Mouse (Mus musculus): ENCODE data around the gene Aph1c. TPM values are rescaled to one million over a fixed set of nuclear protein-coding genes. Genes with fewer than 3 reads are reported as not detected.

Gene Aph1c
- total and polyA plus RNA-seq, 2 experiments, result 0.43 to 0.65 TPM

DNA sequence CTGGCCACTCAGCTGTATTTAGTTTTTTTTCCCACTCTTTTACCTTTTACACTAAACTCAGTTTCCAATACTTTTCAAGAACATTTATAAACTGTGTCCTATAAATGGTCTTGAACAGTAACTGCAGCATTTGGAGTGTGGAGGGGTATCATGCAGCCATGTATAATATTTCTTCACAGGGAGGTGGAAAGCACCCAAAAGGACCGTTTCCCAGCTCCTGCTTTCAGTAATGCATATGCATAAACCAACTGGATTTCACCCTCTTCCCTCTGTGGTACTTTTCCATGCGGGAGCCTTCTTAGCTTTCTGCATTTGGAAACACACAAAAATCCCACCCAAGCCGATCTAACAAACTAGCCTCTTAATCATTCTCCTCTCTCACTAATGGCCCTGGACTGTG, 30.2 kb upstream of the Aph1c start:
- H3K9ac ChIP-seq (ENCODE audit: low read depth, low read length), result no peak overlapping the region
- no peaks in the 10 kb centered on the region for H3K27me3 ChIP-seq (ENCODE audit: control insufficient read depth, insufficient read depth, low read length)
- WGBS, result 85% methylated on average over 3 of the region's 3 CpGs
- DNase-seq (ENCODE audit: extremely low read depth, low read depth, low spot score), result no peak
- no peaks in the 10 kb centered on the region for H3K79me2 ChIP-seq (ENCODE audit: control insufficient read depth, insufficient read depth, low read length)
- no peak overlapping the region for H3K4me3 ChIP-seq (ENCODE audit: insufficient read depth, low read depth, low read length)
- no peaks in the 10 kb centered on the region for H3K4me1 ChIP-seq (ENCODE audit: control insufficient read depth, insufficient read depth, low read length)
- TF ChIP-seq POLR2A (IDR thresholded peaks at IDR 0.05; ENCODE audit: extremely low read depth, insufficient read depth, low read length) (no peak), CTCF (IDR thresholded peaks at IDR 0.05; ENCODE audit: low read depth, low read length) (no peak)
- no peak overlapping the region for H3K27ac ChIP-seq (replicated peaks; ENCODE audit: insufficient read depth, low read depth, low read length)
- peaks cover 2% of the 10 kb centered on the region; the same call in 1 of the 2 replicates for H3K36me3 ChIP-seq (ENCODE audit: control insufficient read depth, insufficient read depth, low read length)

DNA sequence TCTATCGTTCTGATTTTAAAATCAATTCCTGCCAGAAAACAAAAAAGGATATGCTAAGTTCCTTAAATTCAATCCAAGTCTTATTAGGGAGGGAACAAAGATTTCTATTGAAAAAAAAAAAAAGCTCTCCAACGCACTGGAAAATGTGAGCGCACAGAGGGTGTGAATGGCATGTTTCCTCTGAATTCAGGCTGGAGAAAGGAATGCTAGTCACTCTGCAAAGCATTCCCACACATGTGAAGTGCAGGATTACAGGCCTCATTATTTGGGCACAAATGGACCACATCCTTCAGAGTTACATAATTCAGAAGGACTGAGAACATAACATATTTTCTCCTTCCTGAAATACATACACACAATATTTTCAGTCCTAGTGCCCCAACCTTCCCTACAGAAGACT, 28.9 kb upstream of the Aph1c start:
- no peak for DNase-seq (ENCODE audit: extremely low read depth, low read depth, low spot score)
- WGBS, result 79% methylated on average over 3 of the region's 3 CpGs
- no peaks in the 10 kb centered on the region for H3K4me1 ChIP-seq (ENCODE audit: control insufficient read depth, insufficient read depth, low read length)
- no peaks in the 10 kb centered on the region for H3K27me3 ChIP-seq (ENCODE audit: control insufficient read depth, insufficient read depth, low read length)
- H3K79me2 ChIP-seq (ENCODE audit: control insufficient read depth, insufficient read depth, low read length), result no peaks in the 10 kb centered on the region
- H3K9ac ChIP-seq (ENCODE audit: low read depth, low read length), result no peak overlapping the region
- no peak overlapping the region for H3K27ac ChIP-seq (replicated peaks; ENCODE audit: insufficient read depth, low read depth, low read length)
- peaks cover 2% of the 10 kb centered on the region; the same call in 1 of the 2 replicates for H3K36me3 ChIP-seq (ENCODE audit: control insufficient read depth, insufficient read depth, low read length)
- no peak for TF ChIP-seq POLR2A (IDR thresholded peaks at IDR 0.05; ENCODE audit: extremely low read depth, insufficient read depth, low read length)
- no peak for TF ChIP-seq CTCF (IDR thresholded peaks at IDR 0.05; ENCODE audit: low read depth, low read length)
- H3K4me3 ChIP-seq (ENCODE audit: insufficient read depth, low read depth, low read length), result no peak overlapping the region

- Histone ChIP-seq H3K36me3 (ENCODE audit: control insufficient read depth, insufficient read depth, low read length) (peaks cover 2% of the 10 kb centered on the region; the same call in 1 of the 2 replicates), H3K79me2 (ENCODE audit: control insufficient read depth, insufficient read depth, low read length) (no peaks in the 10 kb centered on the region), H3K27me3 (ENCODE audit: control insufficient read depth, insufficient read depth, low read length) (no peaks in the 10 kb centered on the region), H3K4me3 (ENCODE audit: insufficient read depth, low read depth, low read length) (no peak overlapping the region), H3K4me1 (ENCODE audit: control insufficient read depth, insufficient read depth, low read length) (no peaks in the 10 kb centered on the region), H3K9ac (ENCODE audit: low read depth, low read length) (no peak overlapping the region), H3K27ac (replicated peaks; ENCODE audit: insufficient read depth, low read depth, low read length) (no peak overlapping the region)
- TF ChIP-seq POLR2A (IDR thresholded peaks at IDR 0.05; ENCODE audit: extremely low read depth, insufficient read depth, low read length) (no peak), CTCF (IDR thresholded peaks at IDR 0.05; ENCODE audit: low read depth, low read length) (no peak)
- 90% methylated on average over 4 of the region's 4 CpGs for WGBS
- DNase-seq (ENCODE audit: extremely low read depth, low read depth, low spot score), result no peak
Observed at GRCm38 (mm10) chr9:66862202-66862601, 27.7 kb upstream of the Aph1c start.

DNA sequence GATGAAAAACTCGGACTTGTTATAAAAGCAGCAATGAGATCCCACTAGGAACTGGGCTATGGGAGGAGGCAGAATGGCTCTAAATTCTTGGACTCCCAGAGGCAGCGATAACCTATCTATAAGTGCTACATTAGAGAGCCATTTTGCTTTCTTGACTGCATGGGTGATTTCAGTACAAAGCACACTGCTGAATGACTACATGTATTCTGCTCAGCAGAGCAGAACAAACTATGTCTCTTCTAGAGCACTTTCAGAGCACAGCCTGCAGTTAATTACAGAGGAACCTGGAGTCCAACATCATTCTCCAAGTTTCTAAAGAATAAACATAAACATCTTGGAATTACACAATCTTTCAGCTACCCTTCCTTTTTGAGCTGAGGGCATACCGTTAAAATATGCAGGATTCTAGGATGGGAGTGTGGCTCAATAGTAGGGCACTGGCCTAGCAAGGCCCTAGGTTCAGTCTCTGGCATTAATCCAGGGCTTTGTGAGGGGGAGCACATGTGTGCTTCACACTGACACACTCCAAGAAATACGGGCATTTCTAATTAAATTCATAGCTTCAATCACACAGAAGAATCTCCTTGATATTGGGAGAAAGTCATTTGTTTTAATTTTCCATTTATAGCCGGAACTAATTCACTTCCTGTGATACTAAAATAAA, 26.7 kb upstream of the Aph1c start:
- Histone ChIP-seq H3K9ac (ENCODE audit: low read depth, low read length) (no peak overlapping the region), H3K79me2 (ENCODE audit: control insufficient read depth, insufficient read depth, low read length) (no peaks in the 10 kb centered on the region), H3K4me3 (ENCODE audit: insufficient read depth, low read depth, low read length) (no peak overlapping the region), H3K36me3 (ENCODE audit: control insufficient read depth, insufficient read depth, low read length) (peaks cover 2% of the 10 kb centered on the region; the same call in 1 of the 2 replicates), H3K4me1 (ENCODE audit: control insufficient read depth, insufficient read depth, low read length) (no peaks in the 10 kb centered on the region), H3K27me3 (ENCODE audit: control insufficient read depth, insufficient read depth, low read length) (no peaks in the 10 kb centered on the region), H3K27ac (replicated peaks; ENCODE audit: insufficient read depth, low read depth, low read length) (no peak overlapping the region)
- no peak for DNase-seq (ENCODE audit: extremely low read depth, low read depth, low spot score)
- 84% methylated on average over 5 of the region's 5 CpGs for WGBS
- no peak for TF ChIP-seq POLR2A (IDR thresholded peaks at IDR 0.05; ENCODE audit: extremely low read depth, insufficient read depth, low read length)
- TF ChIP-seq CTCF (IDR thresholded peaks at IDR 0.05; ENCODE audit: low read depth, low read length), result no peak

DNA sequence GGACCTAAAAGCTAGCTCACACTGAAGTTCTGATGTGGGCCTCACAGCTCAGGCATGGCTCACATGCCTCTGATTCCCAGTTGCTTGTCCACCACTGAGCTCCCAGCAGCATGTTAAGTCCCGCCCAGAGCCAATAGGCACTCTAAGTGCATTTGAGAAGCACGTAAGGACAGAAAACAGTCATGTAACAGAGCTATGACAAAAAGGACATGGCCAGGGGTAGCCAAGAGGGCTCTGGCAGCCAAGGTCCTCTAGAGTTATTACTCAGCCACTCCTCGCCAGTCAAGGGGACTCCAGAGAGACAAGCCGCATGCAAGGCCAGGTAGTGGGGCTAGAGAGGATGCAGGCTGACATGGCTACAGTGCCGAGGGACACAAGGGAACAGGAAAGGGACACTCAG, 25.0 kb upstream of the Aph1c start:
- Histone ChIP-seq H3K9ac (ENCODE audit: low read depth, low read length) (no peak overlapping the region), H3K79me2 (ENCODE audit: control insufficient read depth, insufficient read depth, low read length) (no peaks in the 10 kb centered on the region), H3K4me1 (ENCODE audit: control insufficient read depth, insufficient read depth, low read length) (no peaks in the 10 kb centered on the region), H3K27ac (replicated peaks; ENCODE audit: insufficient read depth, low read depth, low read length) (no peak overlapping the region), H3K36me3 (ENCODE audit: control insufficient read depth, insufficient read depth, low read length) (peaks cover 2% of the 10 kb centered on the region; the same call in 1 of the 2 replicates), H3K4me3 (ENCODE audit: insufficient read depth, low read depth, low read length) (no peak overlapping the region), H3K27me3 (ENCODE audit: control insufficient read depth, insufficient read depth, low read length) (no peaks in the 10 kb centered on the region)
- 94% methylated on average over 5 of the region's 5 CpGs for WGBS
- no peak for DNase-seq (ENCODE audit: extremely low read depth, low read depth, low spot score)
- TF ChIP-seq CTCF (IDR thresholded peaks at IDR 0.05; ENCODE audit: low read depth, low read length) (no peak), POLR2A (IDR thresholded peaks at IDR 0.05; ENCODE audit: extremely low read depth, insufficient read depth, low read length) (no peak)

DNA sequence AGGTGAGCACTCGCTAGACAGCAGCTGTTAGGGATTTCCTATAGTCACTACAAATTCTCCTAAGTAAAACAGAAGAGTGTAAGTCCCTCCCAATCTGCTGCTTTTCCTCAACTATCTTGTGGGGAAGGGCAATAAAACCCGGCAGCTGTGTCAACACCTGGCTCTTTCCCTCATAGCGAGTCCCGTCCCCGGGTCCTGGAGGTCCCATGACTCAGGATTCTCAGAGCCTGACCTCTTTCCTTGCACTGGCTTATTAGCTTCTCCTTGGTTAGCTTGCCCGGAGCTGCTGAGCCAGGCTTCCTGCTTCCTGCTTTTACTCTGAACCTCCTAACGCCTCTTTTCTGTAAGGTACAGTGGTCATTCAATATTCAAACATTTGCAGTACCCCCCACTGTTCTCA, 21.3 kb upstream of the Aph1c start:
- WGBS, result 61% methylated on average over 7 of the region's 7 CpGs

More for the DNA sequence above, 21.3 kb upstream of the Aph1c start:
- Histone ChIP-seq H3K27ac (replicated peaks; ENCODE audit: insufficient read depth, low read depth, low read length) (no peak overlapping the region), H3K4me3 (ENCODE audit: insufficient read depth, low read depth, low read length) (no peak overlapping the region), H3K79me2 (ENCODE audit: control insufficient read depth, insufficient read depth, low read length) (no peaks in the 10 kb centered on the region), H3K36me3 (ENCODE audit: control insufficient read depth, insufficient read depth, low read length) (no peaks in the 10 kb centered on the region), H3K9ac (ENCODE audit: low read depth, low read length) (no peak overlapping the region), H3K4me1 (ENCODE audit: control insufficient read depth, insufficient read depth, low read length) (no peaks in the 10 kb centered on the region), H3K27me3 (ENCODE audit: control insufficient read depth, insufficient read depth, low read length) (no peaks in the 10 kb centered on the region)
- DNase-seq (ENCODE audit: extremely low read depth, low read depth, low spot score), result no peak
- no peak for TF ChIP-seq CTCF (IDR thresholded peaks at IDR 0.05; ENCODE audit: low read depth, low read length)
- no peak for TF ChIP-seq POLR2A (IDR thresholded peaks at IDR 0.05; ENCODE audit: extremely low read depth, insufficient read depth, low read length)
